Mouse (Mus musculus) E14TG2a.4 (cell line): ENCODE data around the gene Rap1gap.

Source experiments
- CTCF ChIP-seq: conservative IDR thresholded peaks from 2 replicates; pipeline ENCODE4 v1.5.1; 2014; ENCODE audit warnings: low read length
- NANOG ChIP-seq: IDR thresholded peaks from 2 replicates; pipeline ENCODE4 v1.6.1; 2014; ENCODE audit warnings: borderline replicate concordance, low read length, mixed read lengths
- POU5F1 ChIP-seq: IDR thresholded peaks from 2 replicates; pipeline ENCODE4 v1.6.1; 2014; ENCODE audit warnings: low read length, borderline replicate concordance

GRCm38 (mm10) chr4:137665791-137666190 lies 1.3 kb downstream of the Rap1gap start:
- TF ChIP-seq CTCF = no peak
- no peak for TF ChIP-seq NANOG
- no peak for TF ChIP-seq POU5F1
